Mouse (Mus musculus) natural killer cell, adult 2 months (primary cell): Measurements from ENCODE around the gene Ythdf2.

ENCODE experiments used
- DNase-seq, 2 experiments: peaks; one replicate each; pipeline ENCODE4 v3.0.0; 2022; ENCODE audit warnings: low spot score in 2 of 2

Ythdf2 gene

GRCm38 (mm10) chr4:132151673-132152072 lies 60.4 kb downstream of the Ythdf2 start:
- no peak for DNase-seq

- no peak for DNase-seq
These were observed 65.9 kb downstream of the Ythdf2 start for GRCm38 (mm10) chr4:132146201-132146600.

- DNase-seq: no peak
These were observed 67.0 kb downstream of the Ythdf2 start for GRCm38 (mm10) chr4:132145092-132145491.

- no peak for DNase-seq
These were observed 67.8 kb downstream of the Ythdf2 start, which contains the start of gene Oprd1 for GRCm38 (mm10) chr4:132144080-132144841. TSS of gene Oprd1 (minus strand) at chr4:132144486.

GRCm38 (mm10) chr4:132138640-132139039 lies 73.5 kb downstream of the Ythdf2 start:
- DNase-seq: no peak

GRCm38 (mm10) chr4:132137013-132137412 lies 75.1 kb downstream of the Ythdf2 start:
- DNase-seq: no peak
